Mouse (Mus musculus) limb, embryonic 14.5 days (tissue): ENCODE measurements around the gene Gpx3. TPM values are rescaled to one million over a fixed set of nuclear protein-coding genes. Genes with fewer than 3 reads are reported as not detected.
A peak's percentile ranks its signal among the peaks of the same experiment; 100 is the strongest.

ENCODE experiments used
- ATAC-seq: fragments of 200-750 bp; cut with Nextera tagmentation; 2 replicates; pipeline ENCODE4 v1.8.0; 2017; ENCODE audit warnings: low read depth, moderate number of reproducible peaks, moderate TSS enrichment; ENCODE audit not compliant: low FRiP score
- DNase-seq: peaks from one replicate; pipeline ENCODE4 v3.0.0-alpha.2; 2015; ENCODE audit warnings: low spot score
- H3K27ac ChIP-seq: fragments of 300-500 bp; sonication (generic); replicated peaks from 2 replicates; pipeline ENCODE4 v1.5.1; 2014; ENCODE audit warnings: low read depth, mild to moderate bottlenecking, low read length, moderate library complexity, mixed read lengths
- H3K27me3 ChIP-seq: fragments of 300-500 bp; sonication (generic); 2 replicates; pipeline ENCODE4 v1.6.1; 2014; ENCODE audit warnings: low read length, mixed read lengths; ENCODE audit not compliant: control insufficient read depth, insufficient read depth
- H3K36me3 ChIP-seq: fragments of 300-500 bp; sonication (generic); 2 replicates; pipeline ENCODE4 v1.6.1; 2014; ENCODE audit warnings: mild to moderate bottlenecking, low read length, moderate library complexity, mixed read lengths; ENCODE audit not compliant: control insufficient read depth, insufficient read depth
- H3K4me1 ChIP-seq: fragments of 300-500 bp; sonication (generic); 2 replicates; pipeline ENCODE4 v1.6.1; 2014; ENCODE audit warnings: antibody characterized with exemption, low read length, mixed read lengths; ENCODE audit not compliant: control insufficient read depth, insufficient read depth
- H3K4me2 ChIP-seq: fragments of 300-500 bp; sonication (generic); replicated peaks from 2 replicates; pipeline ENCODE4 v1.6.1; 2014; ENCODE audit warnings: low read depth, mild to moderate bottlenecking, low read length, moderate library complexity; ENCODE audit not compliant: severe bottlenecking
- H3K4me3 ChIP-seq: fragments of 300-500 bp; sonication (generic); replicated peaks from 2 replicates; pipeline ENCODE4 v1.5.1; 2014; ENCODE audit warnings: low read length
- H3K9ac ChIP-seq: fragments of 300-500 bp; sonication (generic); 2 replicates; pipeline ENCODE4 v1.6.1; 2014; ENCODE audit warnings: mild to moderate bottlenecking, low read depth, low read length, moderate library complexity; ENCODE audit not compliant: severe bottlenecking
- H3K9me3 ChIP-seq: fragments of 300-500 bp; sonication (generic); 2 replicates; pipeline ENCODE4 v1.6.1; 2016; ENCODE audit warnings: low read length; ENCODE audit not compliant: control insufficient read depth
- POLR2A ChIP-seq: fragments of 200-500 bp; IDR thresholded peaks from 2 replicates; pipeline ENCODE4 v1.8.0; 2012; ENCODE audit warnings: inconsistent platforms, mild to moderate bottlenecking, moderate library complexity, borderline replicate concordance; ENCODE audit not compliant: insufficient read depth, insufficient read length; ENCODE audit errors: extremely low read depth
- WGBS: fragments of 180-500 bp; shearing (Covaris S2); extraction: QIAGEN DNeasy Blood & Tissue Kit; methylation state at CpG from one replicate; pipeline ENCODE4 v1.1.7; 2014; 5-methylcytosine and 5-hydroxymethylcytosine counted together
- polyA plus RNA-seq, 2 experiments: library from polyadenylated mRNA; depleted of rRNA in 1 of 2; stranded (reverse) in 1 of 2; unstranded in 1 of 2; fragments of >200 nt; fragmentation: Nextera tagmentation in 1 of 2; extraction: Ambion mirVana in 1 of 2; gene quantifications; 2 replicates each; pipeline versions ENCODE4 v1.2.1 to v1.2.3; 2012 to 2014

Gpx3 gene
- polyA plus RNA-seq, 2 experiments = 14.5 to 37.3 TPM

GRCm38 (mm10) chr11:54876031-54876430 is 26.2 kb upstream of the Gpx3 start:
- H3K27ac ChIP-seq = no peak overlapping the region
- TF ChIP-seq POLR2A = no peak
- WGBS = 82% methylated on average over 5 of the region's 5 CpGs
- DNase-seq (no peak), ATAC-seq (no peak)
- no peaks in the 10 kb centered on the region for H3K27me3 ChIP-seq
- no peak overlapping the region for H3K4me3 ChIP-seq
- H3K4me2 ChIP-seq = no peak overlapping the region
- no peaks in the 10 kb centered on the region for H3K4me1 ChIP-seq
- H3K36me3 ChIP-seq = peaks cover 32% of the 10 kb centered on the region
- H3K9me3 ChIP-seq = no peaks in the 10 kb centered on the region
- H3K9ac ChIP-seq = no peak overlapping the region

GRCm38 (mm10) chr11:54878893-54879292 is 23.4 kb upstream of the Gpx3 start:
- DNase-seq = no peak
- no peak overlapping the region for H3K27ac ChIP-seq
- H3K9ac ChIP-seq = no peak overlapping the region
- H3K4me3 ChIP-seq = no peak overlapping the region
- TF ChIP-seq POLR2A = no peak
- H3K4me1 ChIP-seq = 0 out of 2 replicates have a peak, but pooled peaks cover 4% of the 10 kb centered on the region
- H3K9me3 ChIP-seq = no peaks in the 10 kb centered on the region
- ATAC-seq = no peak
- no peaks in the 10 kb centered on the region for H3K27me3 ChIP-seq
- H3K4me2 ChIP-seq = no peak overlapping the region
- peaks cover 6% of the 10 kb centered on the region for H3K36me3 ChIP-seq
- 75% methylated on average over 6 of the region's 6 CpGs for WGBS

- Histone ChIP-seq H3K9ac (no peak overlapping the region), H3K27ac (no peak overlapping the region), H3K9me3 (no peaks in the 10 kb centered on the region), H3K4me2 (no peak overlapping the region), H3K4me3 (no peak overlapping the region), H3K4me1 (peaks cover 4% of the 10 kb centered on the region), H3K36me3 (peaks cover under 1% of the 10 kb centered on the region; the same call in 1 of the 2 replicates), H3K27me3 (no peaks in the 10 kb centered on the region)
- DNase-seq (peak; percentile 83), ATAC-seq (no peak)
- no peak for TF ChIP-seq POLR2A
- 33% methylated on average over 4 of the region's 4 CpGs for WGBS
These were observed 22.8 kb upstream of the Gpx3 start for GRCm38 (mm10) chr11:54879434-54879833.

GRCm38 (mm10) chr11:54879922-54880321 is 22.3 kb upstream of the Gpx3 start:
- DNase-seq = no peak
- H3K27ac ChIP-seq = no peak overlapping the region
- peaks cover 9% of the 10 kb centered on the region for H3K4me1 ChIP-seq
- no peak for ATAC-seq
- no peak overlapping the region for H3K4me3 ChIP-seq
- H3K36me3 ChIP-seq = no peaks in the 10 kb centered on the region
- 76% methylated on average over 10 of the region's 10 CpGs for WGBS
- TF ChIP-seq POLR2A = no peak
- H3K9me3 ChIP-seq = no peaks in the 10 kb centered on the region
- no peak overlapping the region for H3K4me2 ChIP-seq
- H3K9ac ChIP-seq = no peak overlapping the region
- H3K27me3 ChIP-seq = no peaks in the 10 kb centered on the region

- no peak for ATAC-seq
- 13% methylated on average over 2 of the region's 2 CpGs for WGBS
These were observed 21.2 kb upstream of the Gpx3 start for GRCm38 (mm10) chr11:54881051-54881474.

GRCm38 (mm10) chr11:54882671-54883070 is 19.6 kb upstream of the Gpx3 start:
- DNase-seq (peak; percentile 20), ATAC-seq (no peak)
- peaks cover 11% of the 10 kb centered on the region for H3K4me1 ChIP-seq
- no peaks in the 10 kb centered on the region for H3K36me3 ChIP-seq
- no peak overlapping the region for H3K9ac ChIP-seq
- H3K4me3 ChIP-seq = no peak overlapping the region
- no peak overlapping the region for H3K4me2 ChIP-seq
- no peak overlapping the region for H3K27ac ChIP-seq
- no peaks in the 10 kb centered on the region for H3K27me3 ChIP-seq
- WGBS = 27% methylated on average over 8 of the region's 8 CpGs
- no peaks in the 10 kb centered on the region for H3K9me3 ChIP-seq
- TF ChIP-seq POLR2A = no peak

More at GRCm38 (mm10) chr11:54881051-54881474, 21.2 kb upstream of the Gpx3 start:
- TF ChIP-seq POLR2A = no peak
- peaks cover 11% of the 10 kb centered on the region for H3K4me1 ChIP-seq
- no peak overlapping the region for H3K4me2 ChIP-seq
- H3K36me3 ChIP-seq = no peaks in the 10 kb centered on the region
- H3K27ac ChIP-seq = no peak overlapping the region
- peak; percentile 30 for DNase-seq
- H3K9ac ChIP-seq = no peak overlapping the region
- no peaks in the 10 kb centered on the region for H3K9me3 ChIP-seq
- H3K27me3 ChIP-seq = no peaks in the 10 kb centered on the region
- H3K4me3 ChIP-seq = no peak overlapping the region
